Mouse (Mus musculus) gastrocnemius, adult 8-10 months (tissue): ENCODE measurements around the gene Fgfr2. TPM values are rescaled to one million over a fixed set of nuclear protein-coding genes. Genes with fewer than 3 reads are reported as not detected.

Experiments used
- DNase-seq, 2 experiments: peaks; one replicate each; pipeline ENCODE4 v3.0.0; 2022; ENCODE audit warnings: low spot score in 2 of 2
- total RNA-seq, 4 experiments: library from RNA; stranded (reverse); gene quantifications; 2 replicates each; pipeline ENCODE4 v1.2.4; 2022

The Fgfr2 gene
- total RNA-seq, 4 experiments from 2014 or later, result 0.17 to 1.3 (median 0.62) TPM

- DNase-seq, result no peak
Measured at GRCm38 (mm10) chr7:132890201-132890600, 232.9 kb downstream of the Fgfr2 start.

- no peak for DNase-seq
Measured at GRCm38 (mm10) chr7:132889691-132890090, 233.5 kb downstream of the Fgfr2 start.

- DNase-seq, result no peak
Measured at GRCm38 (mm10) chr7:132888518-132889249, 234.5 kb downstream of the Fgfr2 start.

- no peak for DNase-seq
Measured at GRCm38 (mm10) chr7:132888052-132888451, 235.1 kb downstream of the Fgfr2 start.

- DNase-seq, result no peak
Measured at GRCm38 (mm10) chr7:132887019-132887804, 235.9 kb downstream of the Fgfr2 start.

- DNase-seq, result no peak
Measured at GRCm38 (mm10) chr7:132884031-132884430, 239.1 kb downstream of the Fgfr2 start.

GRCm38 (mm10) chr7:132882343-132882742, 240.8 kb downstream of the Fgfr2 start:
- no peak for DNase-seq

- DNase-seq, result no peak
Measured at GRCm38 (mm10) chr7:132880276-132880675, 242.9 kb downstream of the Fgfr2 start.

- no peak for DNase-seq
Measured at GRCm38 (mm10) chr7:132875391-132876086, 247.6 kb downstream of the Fgfr2 start.

- no peak for DNase-seq
Measured at GRCm38 (mm10) chr7:132873043-132873442, 250.1 kb downstream of the Fgfr2 start.

- no peak for DNase-seq
Measured at GRCm38 (mm10) chr7:132866316-132866715, 256.8 kb downstream of the Fgfr2 start.

- peak; percentile 75 for DNase-seq
Measured at GRCm38 (mm10) chr7:132859042-132859958, 263.9 kb downstream of the Fgfr2 start, which contains the start of gene Abraxas2. Gene Abraxas2 (plus strand): TSS chr7:132859225.

GRCm38 (mm10) chr7:132858043-132858608, 265.0 kb downstream of the Fgfr2 start:
- DNase-seq, result no peak

GRCm38 (mm10) chr7:132856083-132856482, 267.1 kb downstream of the Fgfr2 start:
- DNase-seq, result no peak

GRCm38 (mm10) chr7:132853946-132854345, 269.2 kb downstream of the Fgfr2 start:
- no peak for DNase-seq

- DNase-seq, result no peak
Measured at GRCm38 (mm10) chr7:132853361-132853760, 269.8 kb downstream of the Fgfr2 start.

- DNase-seq, result peak; percentile 68 to 72
Measured at GRCm38 (mm10) chr7:132852173-132852844, 270.8 kb downstream of the Fgfr2 start, which contains the start of gene Eef1akmt2. Gene Eef1akmt2 (minus strand): TSS chr7:132852673.

- no peak for DNase-seq
Measured at GRCm38 (mm10) chr7:132843152-132843551, 280.0 kb downstream of the Fgfr2 start.

GRCm38 (mm10) chr7:132842455-132842854, 280.7 kb downstream of the Fgfr2 start:
- DNase-seq, result no peak

- DNase-seq, result no peak
Measured at GRCm38 (mm10) chr7:132841287-132841686, 281.9 kb downstream of the Fgfr2 start.
